Mouse (Mus musculus) heart, embryonic 13.5 days (tissue): ENCODE measurements at regions not wholly inside any gene's neighbourhood (a gene's known extent, or its start where the extent isn't known, plus 50 kb on each side); places are given as distances from the start of the nearest gene placed in this dataset.
A peak's percentile ranks its signal among the peaks of the same experiment; 100 is the strongest.

Experiments
- ATAC-seq: fragments of 200-750 bp; cut with Nextera tagmentation; 2 replicates; pipeline ENCODE4 v1.8.0; 2017; ENCODE audit warnings: moderate TSS enrichment; ENCODE audit not compliant: insufficient number of reproducible peaks, low FRiP score, low TSS enrichment; ENCODE audit errors: extremely low read depth
- H3K27ac ChIP-seq: fragments of 300-500 bp; sonication (generic); replicated peaks from 2 replicates; pipeline ENCODE4 v1.5.1; 2015; ENCODE audit warnings: moderate library complexity, mild to moderate bottlenecking, inconsistent platforms
- H3K27me3 ChIP-seq: fragments of 300-500 bp; sonication (generic); replicated peaks from 2 replicates; pipeline ENCODE4 v1.6.1; 2015; ENCODE audit warnings: mild to moderate bottlenecking, inconsistent platforms
- H3K36me3 ChIP-seq: fragments of 300-500 bp; sonication (generic); 2 replicates; pipeline ENCODE4 v1.6.1; 2015; ENCODE audit warnings: mild to moderate bottlenecking, inconsistent platforms
- H3K4me1 ChIP-seq: fragments of 300-500 bp; sonication (generic); 2 replicates; pipeline ENCODE4 v1.6.1; 2015; ENCODE audit warnings: inconsistent platforms
- H3K4me2 ChIP-seq: fragments of 300-500 bp; sonication (generic); 2 replicates; pipeline ENCODE4 v1.6.1; 2015; ENCODE audit warnings: inconsistent platforms, mild to moderate bottlenecking, moderate library complexity
- H3K4me3 ChIP-seq: fragments of 300-500 bp; sonication (generic); 2 replicates; pipeline ENCODE4 v1.5.1; 2015; ENCODE audit warnings: moderate library complexity, mild to moderate bottlenecking, inconsistent platforms
- H3K9ac ChIP-seq: fragments of 300-500 bp; sonication (generic); 2 replicates; pipeline ENCODE4 v1.6.1; 2015; ENCODE audit warnings: inconsistent platforms, mild to moderate bottlenecking, moderate library complexity
- H3K9me3 ChIP-seq: fragments of 300-500 bp; sonication (generic); 2 replicates; pipeline ENCODE4 v1.6.1; 2016; ENCODE audit warnings: inconsistent platforms
- WGBS: fragments of 180-500 bp; shearing (Covaris S2); methylation state at CpG from one replicate; pipeline ENCODE4 v1.1.7; 2015; ENCODE audit warnings: mixed read lengths; 5-methylcytosine and 5-hydroxymethylcytosine counted together

GRCm38 (mm10) chr1:40993327-40993726 is 187.9 kb downstream of the Tmem182 start:
- no peak for ATAC-seq

GRCm38 (mm10) chr1:41001154-41001949 is 196.0 kb downstream of the Tmem182 start:
- no peak overlapping the region for H3K9ac ChIP-seq
- H3K36me3 ChIP-seq: no peaks in the 10 kb centered on the region
- H3K4me3 ChIP-seq: no peak overlapping the region
- no peaks in the 10 kb centered on the region for H3K27me3 ChIP-seq
- WGBS: 49% methylated on average over 13 of the region's 13 CpGs
- no peaks in the 10 kb centered on the region for H3K4me1 ChIP-seq
- no peaks in the 10 kb centered on the region for H3K9me3 ChIP-seq
- H3K27ac ChIP-seq: no peak overlapping the region
- H3K4me2 ChIP-seq: no peak overlapping the region
- ATAC-seq: no peak

More at GRCm38 (mm10) chr1:40993327-40993726, 187.9 kb downstream of the Tmem182 start:
- Histone ChIP-seq H3K36me3 (no peaks in the 10 kb centered on the region), H3K9ac (no peak overlapping the region), H3K4me3 (no peak overlapping the region), H3K4me1 (no peaks in the 10 kb centered on the region), H3K4me2 (no peak overlapping the region), H3K9me3 (no peaks in the 10 kb centered on the region), H3K27ac (no peak overlapping the region), H3K27me3 (no peaks in the 10 kb centered on the region)
- 73% methylated on average over 4 of the region's 4 CpGs for WGBS

- Histone ChIP-seq H3K27ac (no peak overlapping the region), H3K9me3 (no peaks in the 10 kb centered on the region), H3K4me3 (no peak overlapping the region), H3K27me3 (no peaks in the 10 kb centered on the region), H3K4me2 (no peak overlapping the region), H3K9ac (no peak overlapping the region), H3K4me1 (no peaks in the 10 kb centered on the region), H3K36me3 (no peaks in the 10 kb centered on the region)
- WGBS: 71% methylated on average over 9 of the region's 9 CpGs
- ATAC-seq: no peak
Measured at GRCm38 (mm10) chr1:41002006-41002405, 196.6 kb downstream of the Tmem182 start.

GRCm38 (mm10) chr1:41026943-41027342 is 221.5 kb downstream of the Tmem182 start:
- Histone ChIP-seq H3K9me3 (no peaks in the 10 kb centered on the region), H3K27me3 (no peaks in the 10 kb centered on the region), H3K36me3 (no peaks in the 10 kb centered on the region), H3K4me1 (no peaks in the 10 kb centered on the region), H3K27ac (no peak overlapping the region), H3K9ac (no peak overlapping the region), H3K4me2 (no peak overlapping the region), H3K4me3 (no peak overlapping the region)
- ATAC-seq: no peak
- 87% methylated on average over 4 of the region's 4 CpGs for WGBS

- Histone ChIP-seq H3K4me1 (no peaks in the 10 kb centered on the region), H3K27ac (0 out of 2 replicates have a peak overlapping the region, but pooled peaks have one; percentile 24), H3K4me2 (no peak overlapping the region), H3K4me3 (no peak overlapping the region), H3K36me3 (no peaks in the 10 kb centered on the region), H3K9me3 (no peaks in the 10 kb centered on the region), H3K27me3 (no peaks in the 10 kb centered on the region), H3K9ac (no peak overlapping the region)
- no peak for ATAC-seq
- WGBS: 57% methylated on average over 4 of the region's 4 CpGs
Measured at GRCm38 (mm10) chr1:41027540-41027978, 222.2 kb downstream of the Tmem182 start.

GRCm38 (mm10) chr1:41028021-41028420 is 222.6 kb downstream of the Tmem182 start:
- no peak overlapping the region for H3K27ac ChIP-seq
- no peaks in the 10 kb centered on the region for H3K9me3 ChIP-seq
- H3K27me3 ChIP-seq: no peaks in the 10 kb centered on the region
- WGBS: 86% methylated on average over 2 of the region's 2 CpGs
- no peak overlapping the region for H3K4me3 ChIP-seq
- H3K4me1 ChIP-seq: no peaks in the 10 kb centered on the region
- ATAC-seq: no peak
- H3K9ac ChIP-seq: no peak overlapping the region
- H3K4me2 ChIP-seq: no peak overlapping the region
- H3K36me3 ChIP-seq: no peaks in the 10 kb centered on the region

GRCm38 (mm10) chr1:41035085-41035880 is 229.9 kb downstream of the Tmem182 start:
- Histone ChIP-seq H3K27me3 (no peaks in the 10 kb centered on the region), H3K9me3 (no peaks in the 10 kb centered on the region), H3K36me3 (no peaks in the 10 kb centered on the region), H3K4me1 (no peaks in the 10 kb centered on the region), H3K9ac (no peak overlapping the region), H3K4me3 (no peak overlapping the region), H3K4me2 (no peak overlapping the region), H3K27ac (no peak overlapping the region)
- ATAC-seq: no peak
- 74% methylated on average over 22 of the region's 22 CpGs for WGBS

- H3K9ac ChIP-seq: no peak overlapping the region
- no peaks in the 10 kb centered on the region for H3K36me3 ChIP-seq
- H3K27ac ChIP-seq: no peak overlapping the region
- peaks cover 3% of the 10 kb centered on the region for H3K4me1 ChIP-seq
- H3K4me2 ChIP-seq: no peak overlapping the region
- no peak for ATAC-seq
- no peaks in the 10 kb centered on the region for H3K9me3 ChIP-seq
- 81% methylated on average over 12 of the region's 12 CpGs for WGBS
- no peak overlapping the region for H3K4me3 ChIP-seq
- H3K27me3 ChIP-seq: no peaks in the 10 kb centered on the region
Measured at GRCm38 (mm10) chr1:41036940-41037339, 231.5 kb downstream of the Tmem182 start.

GRCm38 (mm10) chr1:41054426-41054955 is 249.1 kb downstream of the Tmem182 start:
- ATAC-seq: no peak

GRCm38 (mm10) chr1:41055761-41056160 is 250.4 kb downstream of the Tmem182 start:
- Histone ChIP-seq H3K4me3 (no peak overlapping the region), H3K27ac (no peak overlapping the region), H3K4me1 (peaks cover 3% of the 10 kb centered on the region; the same call in 1 of the 2 replicates), H3K9me3 (no peaks in the 10 kb centered on the region; the same call in 1 of the 2 replicates), H3K36me3 (no peaks in the 10 kb centered on the region), H3K9ac (no peak overlapping the region), H3K4me2 (no peak overlapping the region), H3K27me3 (no peaks in the 10 kb centered on the region)
- 74% methylated on average over 10 of the region's 10 CpGs for WGBS
- ATAC-seq: no peak

More at GRCm38 (mm10) chr1:41054426-41054955, 249.1 kb downstream of the Tmem182 start:
- no peak overlapping the region for H3K9ac ChIP-seq
- H3K36me3 ChIP-seq: no peaks in the 10 kb centered on the region
- no peak overlapping the region for H3K4me3 ChIP-seq
- no peak overlapping the region for H3K4me2 ChIP-seq
- no peaks in the 10 kb centered on the region; the same call in 1 of the 2 replicates for H3K9me3 ChIP-seq
- peaks cover 3% of the 10 kb centered on the region; the same call in 1 of the 2 replicates for H3K4me1 ChIP-seq
- H3K27me3 ChIP-seq: no peaks in the 10 kb centered on the region
- no peak overlapping the region for H3K27ac ChIP-seq
- WGBS: 77% methylated on average over 5 of the region's 5 CpGs

GRCm38 (mm10) chr1:41065130-41065529 is 259.7 kb downstream of the Tmem182 start:
- WGBS: 81% methylated on average over 10 of the region's 10 CpGs
- Histone ChIP-seq H3K27me3 (no peaks in the 10 kb centered on the region), H3K4me1 (no peaks in the 10 kb centered on the region), H3K4me2 (no peak overlapping the region), H3K4me3 (no peak overlapping the region), H3K9ac (no peak overlapping the region), H3K27ac (no peak overlapping the region), H3K9me3 (no peaks in the 10 kb centered on the region; the same call in 1 of the 2 replicates), H3K36me3 (no peaks in the 10 kb centered on the region)
- no peak for ATAC-seq
